ENCODE assay signal across 11 mouse cellular contexts in genomic region chr2:128321475-128321874, GRCm38 (mm10).
A peak's percentile ranks its signal among the peaks of the same experiment; 100 is the strongest.
DNase-seq lines count a peak whose midpoint lies in the region; ATAC-seq lines count a peak whose summit lies in the region.
"Had no signal": no experiment of that assay in that cellular context is flagged by ENCODE, and none has a peak within 500 bp of the region (broad histone marks: within the 10 kb centered on the region; RNA-seq: fewer than 3 reads in every experiment).

No protein-coding gene starts in this region.

- 77% methylated on average over 2 of the region's 2 CpGs for WGBS in forebrain, embryonic 11.5 days
- 36% methylated on average over 2 of the region's 2 CpGs for WGBS in forebrain, embryonic 15.5 days
- WGBS in lung, embryonic 15.5 days = 42% methylated on average over 2 of the region's 2 CpGs

- H3K9ac ChIP-seq in forebrain, embryonic 11.5 days (ENCODE audit: low read length) = no peak overlapping the region
- H3K9ac ChIP-seq in forebrain, embryonic 15.5 days (replicated peaks) = no peak overlapping the region
- no peak overlapping the region for H3K9ac ChIP-seq in lung, embryonic 15.5 days

- H3K36me3 ChIP-seq in forebrain, embryonic 11.5 days (ENCODE audit: control insufficient read depth, insufficient read depth, low read length) = no peaks in the 10 kb centered on the region
- H3K36me3 ChIP-seq in forebrain, embryonic 15.5 days = no peaks in the 10 kb centered on the region
- no peaks in the 10 kb centered on the region for H3K36me3 ChIP-seq in lung, embryonic 15.5 days

- H3K4me3 ChIP-seq in forebrain, embryonic 11.5 days (ENCODE audit: low read depth, low read length) = no peak overlapping the region
- H3K4me3 ChIP-seq in forebrain, embryonic 15.5 days = no peak overlapping the region
- no peak overlapping the region for H3K4me3 ChIP-seq in lung, embryonic 15.5 days

- 0 out of 2 replicates have a peak, but pooled peaks cover 4% of the 10 kb centered on the region for H3K4me1 ChIP-seq in forebrain, embryonic 11.5 days (replicated peaks; ENCODE audit: control insufficient read depth, insufficient read depth, low read length)
- peaks cover 13% of the 10 kb centered on the region for H3K4me1 ChIP-seq in forebrain, embryonic 15.5 days
- H3K4me1 ChIP-seq in lung, embryonic 15.5 days = peaks cover 35% of the 10 kb centered on the region

- H3K27me3 ChIP-seq in forebrain, embryonic 11.5 days (ENCODE audit: control insufficient read depth, insufficient read depth, low read length) = no peaks in the 10 kb centered on the region
- no peaks in the 10 kb centered on the region for H3K27me3 ChIP-seq in forebrain, embryonic 15.5 days
- H3K27me3 ChIP-seq in lung, embryonic 15.5 days = no peaks in the 10 kb centered on the region
- H3K27me3 ChIP-seq: CH12.LX had no signal

- peak; percentile 31 for DNase-seq in forebrain, embryonic 11.5 days (ENCODE audit: low spot score)
- DNase-seq in adrenal gland, postnatal 25 days = peak; percentile 18
- peak; percentile 67 to 74 for DNase-seq in heart, adult 9 months (ENCODE audit: low spot score in 2 of 2)
- DNase-seq in spleen, postnatal 10 days (ENCODE audit: low spot score in 2 of 2) = no peak
- DNase-seq in kidney, adult 8-10 months = no peak
- DNase-seq in T-cell, adult 2 months (ENCODE audit: low spot score) = no peak
- DNase-seq: right cerebral cortex, adult 18-20 months had no signal

- H3K4me2 ChIP-seq in forebrain, embryonic 11.5 days (ENCODE audit: low read depth, low read length, severe bottlenecking) = no peak overlapping the region
- no peak overlapping the region for H3K4me2 ChIP-seq in forebrain, embryonic 15.5 days (replicated peaks)
- H3K4me2 ChIP-seq in lung, embryonic 15.5 days = no peak overlapping the region
- H3K4me2 ChIP-seq: liver, embryonic 11.5 days had no signal

- no peak overlapping the region for H3K27ac ChIP-seq in forebrain, embryonic 11.5 days (ENCODE audit: low read depth, low read length)
- no peak overlapping the region for H3K27ac ChIP-seq in forebrain, embryonic 15.5 days (replicated peaks)
- H3K27ac ChIP-seq in lung, embryonic 15.5 days = no peak overlapping the region

- ATAC-seq in forebrain, embryonic 11.5 days (replicated peaks; ENCODE audit: low FRiP score) = no peak
- no peak for ATAC-seq in forebrain, embryonic 15.5 days (replicated peaks)
- peak; percentile 56; the same call in 1 of the 2 replicates for ATAC-seq in lung, embryonic 15.5 days (ENCODE audit: borderline replicate concordance, extremely low read depth, low FRiP score, low TSS enrichment)

- H3K9me3 ChIP-seq in forebrain, embryonic 11.5 days (ENCODE audit: control insufficient read depth, low read length) = no peaks in the 10 kb centered on the region
- no peaks in the 10 kb centered on the region for H3K9me3 ChIP-seq in forebrain, embryonic 15.5 days
- H3K9me3 ChIP-seq in lung, embryonic 15.5 days = no peaks in the 10 kb centered on the region

Comparison
In these comparisons a context has a peak if more than half of its experiments do, and no peak if none do; other contexts are left out.
1. DNase-seq: peak in forebrain, embryonic 11.5 days (single experiment), adrenal gland, postnatal 25 days (single experiment) and heart, adult 9 months (2 of 2); none in spleen, postnatal 10 days (0 of 2), kidney, adult 8-10 months (0 of 2) and T-cell, adult 2 months (single experiment).